Mouse (Mus musculus) CH12.LX (cell line): Measurements from ENCODE around the gene Helz2.

Source experiments
- CTCF ChIP-seq, 2 experiments: IDR thresholded peaks in 1 of 2; conservative IDR thresholded peaks in 1 of 2; 2 replicates each; pipeline ENCODE4 v1.5.1; 2011 to 2012; ENCODE audit warnings: low read depth in 2 of 2, low read length in 2 of 2, improper control_type of control experiment in 1 of 2, inconsistent platforms in 1 of 2, mild to moderate bottlenecking in 1 of 2, moderate library complexity in 1 of 2
- E2F4 ChIP-seq: IDR thresholded peaks from 2 replicates; pipeline ENCODE4 v1.6.1; 2011; ENCODE audit warnings: low read depth, low read length, improper control_type of control experiment; ENCODE audit not compliant: insufficient replicate concordance
- ELF1 ChIP-seq: IDR thresholded peaks from 2 replicates; pipeline ENCODE4 v1.6.1; 2014; ENCODE audit warnings: low read depth, mild to moderate bottlenecking, inconsistent platforms, low read length, improper control_type of control experiment
- ETS1 ChIP-seq: conservative IDR thresholded peaks from 2 replicates; pipeline ENCODE4 v1.6.1; 2012; ENCODE audit warnings: low read depth, mild to moderate bottlenecking, inconsistent platforms, low read length, improper control_type of control experiment, moderate library complexity
- JUND ChIP-seq: conservative IDR thresholded peaks from 2 replicates; pipeline ENCODE4 v1.6.1; 2011; ENCODE audit warnings: low read depth, low read length, improper control_type of control experiment
- KAT2A ChIP-seq: IDR thresholded peaks from 2 replicates; pipeline ENCODE4 v1.6.1; 2012; ENCODE audit warnings: low read length, improper control_type of control experiment, inconsistent platforms; ENCODE audit not compliant: insufficient replicate concordance
- POLR2A ChIP-seq: IDR thresholded peaks from 2 replicates; pipeline ENCODE4 v1.6.1; 2011; ENCODE audit warnings: low read depth, mild to moderate bottlenecking, improper control_type of control experiment, low read length
- POLR2AphosphoS2 ChIP-seq: IDR thresholded peaks from 2 replicates; pipeline ENCODE4 v1.6.1; 2011; ENCODE audit warnings: low read depth, low read length, improper control_type of control experiment
- SMC3 ChIP-seq: IDR thresholded peaks from 2 replicates; pipeline ENCODE4 v1.6.1; 2011; ENCODE audit warnings: low read depth, low read length, improper control_type of control experiment
- TCF12 ChIP-seq: IDR thresholded peaks from 2 replicates; pipeline ENCODE4 v1.6.1; 2014; ENCODE audit warnings: low read depth, mild to moderate bottlenecking, inconsistent platforms, low read length, improper control_type of control experiment
- UBTF ChIP-seq: IDR thresholded peaks from 2 replicates; pipeline ENCODE4 v1.6.1; 2012; ENCODE audit warnings: low read depth, mild to moderate bottlenecking, inconsistent platforms, low read length, improper control_type of control experiment, moderate library complexity
- ZC3H11A ChIP-seq: IDR thresholded peaks from 2 replicates; pipeline ENCODE4 v1.6.1; 2012; ENCODE audit warnings: low read depth, mild to moderate bottlenecking, inconsistent platforms, low read length, improper control_type of control experiment
- ZKSCAN1 ChIP-seq: IDR thresholded peaks from 2 replicates; pipeline ENCODE4 v1.6.1; 2012; ENCODE audit warnings: low read depth, inconsistent platforms, low read length, improper control_type of control experiment, borderline replicate concordance

- TF ChIP-seq CTCF (conservative IDR thresholded peaks at IDR 0.05 in 1 of 2, IDR thresholded peaks at IDR 0.05 in 1 of 2; ENCODE audit: low read depth in 2 of 2, low read length in 2 of 2) (no peak), ZKSCAN1 (no peak), POLR2AphosphoS2 (no peak), ZC3H11A (no peak), JUND (no peak), KAT2A (no peak), POLR2A (no peak), ETS1 (no peak), ELF1 (no peak), UBTF (no peak), TCF12 (no peak), SMC3 (no peak), E2F4 (no peak)
Measured at GRCm38 (mm10) chr2:181273829-181274228, 32.0 kb upstream of the Helz2 start.
